Mouse (Mus musculus): ENCODE results near the gene Gm17026.
"Not testable (repeated sequence)": the region's sequence is repeated elsewhere in the genome, so short reads cannot be mapped to it uniquely, and the experiment has no call there.

The Gm17026 gene

DNA sequence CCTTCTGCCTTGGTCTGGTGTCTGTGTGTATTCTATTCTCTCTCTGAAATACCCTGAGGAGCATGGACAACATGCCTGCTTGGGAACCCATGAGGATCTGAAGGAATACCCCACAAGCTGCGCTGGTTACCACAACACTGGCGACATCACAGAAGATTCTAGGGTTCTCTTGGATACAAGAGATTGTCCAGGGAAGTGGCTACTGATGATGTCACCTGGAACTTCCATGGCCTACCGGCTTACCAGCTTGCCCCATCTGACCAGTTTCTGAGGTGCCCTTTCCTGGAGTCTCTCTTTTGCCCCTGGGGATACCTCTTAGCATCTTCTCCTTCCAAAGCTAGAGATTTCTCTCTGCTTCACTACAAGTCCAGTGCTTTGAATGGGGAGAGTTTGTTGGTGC, at the start of gene Gm17026:
Gm17026 (minus strand) TSS at position 101 of the 400 bp plus-strand sequence.
- not testable (repeated sequence) for DNase-seq (ENCODE audit: low spot score in 2 of 2)

DNA sequence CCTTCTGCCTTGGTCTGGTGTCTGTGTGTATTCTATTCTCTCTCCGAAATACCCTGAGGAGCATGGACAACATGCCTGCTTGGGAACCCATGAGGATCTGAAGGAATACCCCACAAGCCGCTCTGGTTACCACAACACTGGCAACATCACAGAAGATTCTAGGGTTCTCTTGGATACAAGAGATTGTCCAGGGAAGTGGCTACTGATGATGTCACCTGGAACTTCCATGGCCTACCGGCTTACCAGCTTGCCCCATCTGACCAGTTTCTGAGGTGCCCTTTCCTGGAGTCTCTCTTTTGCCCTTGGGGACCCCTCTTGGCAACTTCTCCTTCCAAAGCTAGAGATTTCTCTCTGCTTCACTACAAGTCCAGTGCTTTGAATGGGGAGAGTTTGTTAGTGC, 37.4 kb upstream of the Gm17026 start, which contains the start of gene Gm9611:
Gm9611 (minus strand) TSS at position 101 of the 400 bp plus-strand sequence.
- DNase-seq (ENCODE audit: low spot score in 2 of 2): not testable (repeated sequence)

DNA sequence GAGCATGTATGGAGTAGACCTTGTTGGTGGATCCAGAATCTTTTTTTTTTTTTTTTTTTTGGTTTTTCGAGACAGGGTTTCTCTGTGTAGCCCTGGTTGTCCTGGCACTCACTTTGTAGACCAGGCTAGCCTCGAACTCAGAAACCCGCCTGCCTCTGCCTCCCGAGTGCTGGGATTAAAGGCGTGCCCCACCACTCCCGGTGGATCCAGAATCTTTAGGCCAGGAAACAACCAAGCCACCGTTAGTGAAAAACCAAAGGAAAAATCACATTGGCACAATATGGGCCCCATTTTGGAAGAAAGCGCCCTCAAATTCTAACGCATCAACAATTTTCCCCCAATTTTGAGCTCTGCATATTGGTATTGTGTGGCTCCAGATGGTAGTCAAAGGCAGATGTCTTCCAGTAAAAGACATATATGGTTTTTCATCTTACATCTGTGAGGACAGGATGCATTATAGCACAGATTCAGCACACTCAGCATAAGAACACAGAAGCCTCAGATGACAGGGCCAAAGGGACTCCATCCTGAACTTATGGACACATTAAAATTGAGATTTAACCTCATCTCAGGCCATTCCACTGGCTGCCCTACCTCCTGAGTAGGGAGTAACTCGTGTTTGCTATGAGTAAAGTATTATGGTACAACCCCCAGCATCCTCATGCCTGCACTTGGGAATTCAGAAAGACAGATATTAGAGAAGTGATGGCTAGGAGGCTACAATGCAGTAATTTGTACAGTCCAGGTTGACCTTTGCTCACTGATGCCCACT, 42.9 kb downstream of the Gm17026 start:
- DNase-seq (ENCODE audit: low spot score in 2 of 2): not testable (repeated sequence)

All from left cerebral cortex, adult 9 months (tissue).